Mouse (Mus musculus): ENCODE data around the gene Hecw2.

DNA sequence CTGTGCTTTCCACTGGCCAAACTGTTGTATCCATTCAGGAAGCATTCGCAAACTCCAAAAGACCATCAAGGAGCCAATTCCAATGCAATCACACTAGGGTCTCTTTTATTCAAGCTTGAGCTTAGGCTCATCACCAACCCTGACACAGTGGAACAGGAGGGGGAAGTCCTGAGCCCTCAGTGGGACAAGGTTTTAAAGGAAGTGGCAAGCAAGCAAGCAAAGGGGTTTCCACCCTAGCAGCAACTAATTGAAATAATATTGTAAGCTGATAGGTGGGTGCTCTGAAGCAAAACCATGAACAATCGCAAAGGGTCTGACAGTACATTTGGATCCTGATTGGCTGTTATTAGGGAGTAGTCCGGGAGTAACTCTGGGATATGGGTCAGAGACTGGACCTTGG, 25.3 kb upstream of the Hecw2 start:
- no peak for TF ChIP-seq EP300 (optimal IDR thresholded peaks at IDR 0.05)
- TF ChIP-seq CTCF (IDR thresholded peaks at IDR 0.05; ENCODE audit: low read depth): no peak
